Mouse (Mus musculus) liver, embryonic 14.5 days (tissue): ENCODE measurements around the gene Trhde. TPM values are rescaled to one million over a fixed set of nuclear protein-coding genes. Genes with fewer than 3 reads are reported as not detected.

Source experiments
- ATAC-seq: fragments of 200-750 bp; cut with Nextera tagmentation; 2 replicates; pipeline ENCODE4 v1.8.0; 2017; ENCODE audit warnings: moderate number of reproducible peaks, mild to moderate bottlenecking, moderate library complexity; ENCODE audit not compliant: insufficient read depth
- DNase-seq, 3 experiments: peaks; one replicate each; pipeline ENCODE4 v3.0.0-alpha.2; 2012 to 2013; ENCODE audit warnings: low read depth in 3 of 3, low spot score in 3 of 3
- H3K27ac ChIP-seq: fragments of 300-500 bp; sonication (generic); 2 replicates; pipeline ENCODE4 v1.5.1; 2014; ENCODE audit warnings: moderate library complexity, mild to moderate bottlenecking, control low read depth, inconsistent platforms
- H3K27me3 ChIP-seq: fragments of 300-500 bp; sonication (generic); 2 replicates; pipeline ENCODE4 v1.6.1; 2014; ENCODE audit warnings: mild to moderate bottlenecking, low read length, moderate library complexity; ENCODE audit not compliant: control insufficient read depth, insufficient read depth
- H3K36me3 ChIP-seq: fragments of 300-500 bp; sonication (generic); replicated peaks from 2 replicates; pipeline ENCODE4 v1.6.1; 2014; ENCODE audit warnings: low read depth; ENCODE audit not compliant: control insufficient read depth, insufficient read depth
- H3K4me1 ChIP-seq, 2 experiments: fragments of 200-500 bp in 1 of 2; fragments of 300-500 bp in 1 of 2; sonication (generic) in 1 of 2; replicated peaks; 2 replicates each; pipeline ENCODE4 v1.6.1; 2012 to 2014; ENCODE audit warnings: antibody characterized with exemption in 1 of 2, inconsistent platforms in 1 of 2, low read length in 1 of 2; ENCODE audit not compliant: control insufficient read depth in 2 of 2, insufficient read depth in 2 of 2
- H3K4me2 ChIP-seq: fragments of 300-500 bp; sonication (generic); 2 replicates; pipeline ENCODE4 v1.6.1; 2014; ENCODE audit warnings: low read depth, mild to moderate bottlenecking, control low read depth, moderate library complexity
- H3K4me3 ChIP-seq, 2 experiments: fragments of 200-500 bp in 1 of 2; fragments of 300-500 bp in 1 of 2; sonication (generic) in 1 of 2; 2 replicates each; pipeline ENCODE4 v1.5.1; 2012 to 2014; ENCODE audit warnings: low read depth in 2 of 2, low read length in 2 of 2, mild to moderate bottlenecking in 2 of 2, control low read depth in 1 of 2, inconsistent platforms in 1 of 2, moderate library complexity in 1 of 2; ENCODE audit not compliant: insufficient read depth in 1 of 2
- H3K9ac ChIP-seq: fragments of 300-500 bp; sonication (generic); replicated peaks from 2 replicates; pipeline ENCODE4 v1.6.1; 2014; ENCODE audit warnings: mild to moderate bottlenecking, control low read depth, moderate library complexity
- H3K9me3 ChIP-seq: fragments of 300-500 bp; sonication (generic); 2 replicates; pipeline ENCODE4 v1.6.1; 2016; ENCODE audit warnings: low read length, mixed read lengths; ENCODE audit not compliant: control insufficient read depth
- CTCF ChIP-seq: IDR thresholded peaks from 2 replicates; pipeline ENCODE4 v1.5.1; 2016; ENCODE audit warnings: antibody characterized with exemption, low read depth, control low read depth
- EP300 ChIP-seq: IDR thresholded peaks from 2 replicates; pipeline ENCODE4 v1.6.1; 2016; ENCODE audit warnings: antibody characterized with exemption, low read depth
- WGBS: fragments of 180-500 bp; shearing (Covaris S2); extraction: QIAGEN DNeasy Blood & Tissue Kit; methylation state at CpG from one replicate; pipeline ENCODE4 v1.1.7; 2014; ENCODE audit not compliant: insufficient replicate concordance; 5-methylcytosine and 5-hydroxymethylcytosine counted together
- polyA plus RNA-seq, 2 experiments: library from polyadenylated mRNA; depleted of rRNA in 1 of 2; stranded (reverse) in 1 of 2; unstranded in 1 of 2; fragments of >200 nt; fragmentation: Nextera tagmentation in 1 of 2; extraction: Ambion mirVana in 1 of 2; gene quantifications; 2 replicates each; pipeline versions ENCODE4 v1.2.1 to v1.2.3; 2012 to 2014

Trhde gene
- polyA plus RNA-seq, 2 experiments: 0.02 TPM; not detected in 1

- H3K36me3 ChIP-seq: no peaks in the 10 kb centered on the region
- ATAC-seq: no peak
- 34% methylated on average over 3 of the region's 3 CpGs for WGBS
- peaks cover 21% of the 10 kb centered on the region for H3K27me3 ChIP-seq
- H3K27ac ChIP-seq: no peak overlapping the region
- no peak for TF ChIP-seq EP300
- 0 out of 2 replicates have a peak, but pooled peaks have one; percentile 7 for TF ChIP-seq CTCF
- H3K4me2 ChIP-seq: no peak overlapping the region
- H3K9me3 ChIP-seq: no peaks in the 10 kb centered on the region
- DNase-seq: no peak
- H3K4me3 ChIP-seq: no peak overlapping the region
- no peaks in the 10 kb centered on the region for H3K4me1 ChIP-seq
- H3K9ac ChIP-seq: no peak overlapping the region
These were observed 3.8 kb upstream of the Trhde start for GRCm38 (mm10) chr10:114805884-114806283.

GRCm38 (mm10) chr10:114801457-114802160, 498 bp downstream of the Trhde start:
- Histone ChIP-seq H3K27ac (no peak overlapping the region), H3K27me3 (peaks cover 28% of the 10 kb centered on the region), H3K36me3 (no peaks in the 10 kb centered on the region), H3K9ac (no peak overlapping the region), H3K4me1 (no peaks in the 10 kb centered on the region), H3K4me3 (peak overlapping the region in 1 of 2 experiments; percentile 20; a peak in 2 of 4 replicates), H3K4me2 (peak overlapping the region; percentile 41), H3K9me3 (no peaks in the 10 kb centered on the region)
- TF ChIP-seq EP300: no peak
- TF ChIP-seq CTCF: no peak
- DNase-seq (no peak), ATAC-seq (no peak)
- 1% methylated on average over 63 of the region's 66 CpGs for WGBS

- H3K4me2 ChIP-seq: no peak overlapping the region
- no peak for DNase-seq
- no peaks in the 10 kb centered on the region for H3K36me3 ChIP-seq
- H3K4me1 ChIP-seq: no peaks in the 10 kb centered on the region
- TF ChIP-seq EP300: no peak
- no peak for TF ChIP-seq CTCF
- no peak for ATAC-seq
- WGBS: 9% methylated on average over 75 of the region's 75 CpGs
- H3K9ac ChIP-seq: no peak overlapping the region
- H3K27me3 ChIP-seq: peaks cover 28% of the 10 kb centered on the region
- no peak overlapping the region for H3K4me3 ChIP-seq
- H3K9me3 ChIP-seq: no peaks in the 10 kb centered on the region
- no peak overlapping the region for H3K27ac ChIP-seq
These were observed 1.5 kb downstream of the Trhde start for GRCm38 (mm10) chr10:114800331-114801304.

GRCm38 (mm10) chr10:114799481-114799880, 2.6 kb downstream of the Trhde start:
- Histone ChIP-seq H3K27ac (no peak overlapping the region), H3K4me1 (no peaks in the 10 kb centered on the region), H3K36me3 (no peaks in the 10 kb centered on the region), H3K9me3 (no peaks in the 10 kb centered on the region), H3K4me2 (no peak overlapping the region), H3K9ac (no peak overlapping the region), H3K4me3 (no peak overlapping the region), H3K27me3 (peaks cover 28% of the 10 kb centered on the region)
- ATAC-seq (no peak), DNase-seq (no peak)
- TF ChIP-seq CTCF (no peak), EP300 (no peak)
- 60% methylated on average over 4 of the region's 4 CpGs for WGBS

GRCm38 (mm10) chr10:114798788-114799187, 3.3 kb downstream of the Trhde start:
- 28% methylated on average over 1 of the region's 1 CpGs for WGBS
- Histone ChIP-seq H3K36me3 (no peaks in the 10 kb centered on the region), H3K4me3 (no peak overlapping the region), H3K27me3 (peaks cover 28% of the 10 kb centered on the region), H3K27ac (no peak overlapping the region), H3K9me3 (no peaks in the 10 kb centered on the region), H3K4me1 (no peaks in the 10 kb centered on the region), H3K4me2 (no peak overlapping the region), H3K9ac (no peak overlapping the region)
- TF ChIP-seq CTCF: no peak
- no peak for TF ChIP-seq EP300
- no peak for ATAC-seq
- DNase-seq: no peak
